Mouse (Mus musculus) heart, embryonic 10.5 days (tissue): ENCODE measurements at regions not wholly inside any gene's neighbourhood (a gene's known extent, or its start where the extent isn't known, plus 50 kb on each side); places are given as distances from the start of the nearest gene placed in this dataset.

Experiments used
- DNase-seq: peaks from one replicate; pipeline ENCODE4 v3.0.0-alpha.2; 2017; ENCODE audit warnings: low spot score
- H3K27ac ChIP-seq: fragments of 300-500 bp; sonication (generic); 2 replicates; pipeline ENCODE4 v1.5.1; 2016; ENCODE audit warnings: mild to moderate bottlenecking
- H3K27me3 ChIP-seq: fragments of 300-500 bp; sonication (generic); 2 replicates; pipeline ENCODE4 v1.6.1; 2016; ENCODE audit warnings: mild to moderate bottlenecking; ENCODE audit not compliant: poor library complexity, insufficient read depth, severe bottlenecking
- H3K36me3 ChIP-seq: fragments of 300-500 bp; sonication (generic); 2 replicates; pipeline ENCODE4 v1.6.1; 2016; ENCODE audit warnings: mild to moderate bottlenecking, moderate library complexity
- H3K4me1 ChIP-seq: fragments of 300-500 bp; sonication (generic); 2 replicates; pipeline ENCODE4 v1.6.1; 2016; ENCODE audit warnings: mild to moderate bottlenecking
- H3K4me3 ChIP-seq: fragments of 300-500 bp; sonication (generic); 2 replicates; pipeline ENCODE4 v1.5.1; 2016; ENCODE audit warnings: mild to moderate bottlenecking, moderate library complexity
- H3K9me3 ChIP-seq: fragments of 300-500 bp; sonication (generic); 2 replicates; pipeline ENCODE4 v1.6.1; 2016; ENCODE audit warnings: mild to moderate bottlenecking, moderate library complexity
- WGBS: fragments of 180-500 bp; shearing (Covaris S2); methylation state at CpG from one replicate; pipeline ENCODE4 v1.1.7; 2016; 5-methylcytosine and 5-hydroxymethylcytosine counted together

- no peak for DNase-seq
- Histone ChIP-seq H3K4me1 (no peaks in the 10 kb centered on the region), H3K27me3 (no peaks in the 10 kb centered on the region), H3K9me3 (no peaks in the 10 kb centered on the region), H3K27ac (no peak overlapping the region), H3K36me3 (no peaks in the 10 kb centered on the region), H3K4me3 (no peak overlapping the region)
- WGBS, result 76% methylated on average over 3 of the region's 3 CpGs
Observed at GRCm38 (mm10) chr1:159451462-159451861, 72.1 kb upstream of the Tnr start.

GRCm38 (mm10) chr1:159460876-159461275 is 62.7 kb upstream of the Tnr start:
- Histone ChIP-seq H3K4me1 (no peaks in the 10 kb centered on the region), H3K36me3 (no peaks in the 10 kb centered on the region), H3K9me3 (no peaks in the 10 kb centered on the region), H3K27ac (no peak overlapping the region), H3K27me3 (no peaks in the 10 kb centered on the region), H3K4me3 (no peak overlapping the region)
- 67% methylated on average over 4 of the region's 4 CpGs for WGBS
- DNase-seq, result no peak

- H3K27ac ChIP-seq, result no peak overlapping the region
- H3K36me3 ChIP-seq, result no peaks in the 10 kb centered on the region
- no peaks in the 10 kb centered on the region for H3K9me3 ChIP-seq
- H3K4me1 ChIP-seq, result no peaks in the 10 kb centered on the region
- no peak overlapping the region for H3K4me3 ChIP-seq
- H3K27me3 ChIP-seq, result no peaks in the 10 kb centered on the region
- no peak for DNase-seq
Observed at GRCm38 (mm10) chr1:159470941-159471340, 52.6 kb upstream of the Tnr start.
